Mouse (Mus musculus): ENCODE measurements around the gene Enah. TPM values are rescaled to one million over a fixed set of nuclear protein-coding genes. Genes with fewer than 3 reads are reported as not detected.

Gene Enah
- polyA plus RNA-seq, 1 experiment from 2014 or later: 40.4 TPM

Other genes starting within 250 kb of the Enah start
- 151 and 161 TPM in 2 replicates for gene Lbr, start 176.9 kb downstream of the Enah start, polyA plus RNA-seq (2016; fragmentation: Nextera tagmentation; extraction: Ambion mirVana)
- 156 and 160 TPM in 2 replicates for gene Srp9, start 104.7 kb upstream of the Enah start, polyA plus RNA-seq (2016; fragmentation: Nextera tagmentation; extraction: Ambion mirVana)
- not detected in 2 replicates for gene Vmn1r1, start 144.5 kb upstream of the Enah start, polyA plus RNA-seq (2016; fragmentation: Nextera tagmentation; extraction: Ambion mirVana)

All from forebrain, embryonic 12.5 days (tissue).